Mouse (Mus musculus) cerebellum, adult 2 months (tissue): Measurements from ENCODE around the gene Paqr6.

Experiments used
- CTCF ChIP-seq: fragments of 200-500 bp; IDR thresholded peaks from 2 replicates; pipeline ENCODE4 v1.5.1; 2011; ENCODE audit warnings: low read depth, mild to moderate bottlenecking, control low read depth, low read length, moderate library complexity, borderline replicate concordance; ENCODE audit not compliant: insufficient read depth
- POLR2A ChIP-seq: fragments of 200-500 bp; IDR thresholded peaks from 2 replicates; pipeline ENCODE4 v1.6.1; 2011; ENCODE audit warnings: low read length, control low read depth, borderline replicate concordance; ENCODE audit not compliant: insufficient read depth

- no peak for TF ChIP-seq CTCF
- no peak for TF ChIP-seq POLR2A
Measured at GRCm38 (mm10) chr3:88415668-88416067, 51.3 kb downstream of the Paqr6 start.
